Mouse (Mus musculus) liver, embryonic 15.5 days (tissue): Measurements from ENCODE around the gene Anapc2. TPM values are rescaled to one million over a fixed set of nuclear protein-coding genes. Genes with fewer than 3 reads are reported as not detected.

Source experiments
- ATAC-seq: fragments of 200-750 bp; cut with Nextera tagmentation; 2 replicates; pipeline ENCODE4 v1.8.0; 2017; ENCODE audit warnings: moderate number of reproducible peaks, mild to moderate bottlenecking, moderate library complexity; ENCODE audit not compliant: insufficient read depth
- H3K27ac ChIP-seq: fragments of 300-500 bp; sonication (generic); replicated peaks from 2 replicates; pipeline ENCODE4 v1.5.1; 2015; ENCODE audit warnings: mild to moderate bottlenecking, inconsistent platforms
- H3K27me3 ChIP-seq: fragments of 300-500 bp; sonication (generic); 2 replicates; pipeline ENCODE4 v1.6.1; 2015; ENCODE audit warnings: mild to moderate bottlenecking, inconsistent platforms
- H3K36me3 ChIP-seq: fragments of 300-500 bp; sonication (generic); replicated peaks from 2 replicates; pipeline ENCODE4 v1.6.1; 2015; ENCODE audit warnings: moderate library complexity, mild to moderate bottlenecking, inconsistent platforms
- H3K4me1 ChIP-seq: fragments of 300-500 bp; sonication (generic); replicated peaks from 2 replicates; pipeline ENCODE4 v1.6.1; 2015; ENCODE audit warnings: inconsistent platforms
- H3K4me2 ChIP-seq: fragments of 300-500 bp; sonication (generic); 2 replicates; pipeline ENCODE4 v1.6.1; 2015; ENCODE audit warnings: moderate library complexity, mild to moderate bottlenecking, inconsistent platforms
- H3K4me3 ChIP-seq: fragments of 300-500 bp; sonication (generic); replicated peaks from 2 replicates; pipeline ENCODE4 v1.5.1; 2015; ENCODE audit warnings: mild to moderate bottlenecking, inconsistent platforms
- H3K9ac ChIP-seq: fragments of 300-500 bp; sonication (generic); 2 replicates; pipeline ENCODE4 v1.6.1; 2015; ENCODE audit warnings: moderate library complexity, mild to moderate bottlenecking, inconsistent platforms
- H3K9me3 ChIP-seq: fragments of 300-500 bp; sonication (generic); replicated peaks from 2 replicates; pipeline ENCODE4 v1.6.1; 2016; ENCODE audit warnings: inconsistent platforms
- WGBS: fragments of 180-500 bp; shearing (Covaris S2); methylation state at CpG from one replicate; pipeline ENCODE4 v1.1.7; 2015; ENCODE audit warnings: mixed read lengths; ENCODE audit not compliant: insufficient replicate concordance; 5-methylcytosine and 5-hydroxymethylcytosine counted together
- polyA plus RNA-seq: library from polyadenylated mRNA; unstranded; fragments of >200 nt; fragmentation: Nextera tagmentation; extraction: Ambion mirVana; gene quantifications from 2 replicates; pipeline ENCODE4 v1.2.1, GENCODE M21; 2015

The Anapc2 gene
- polyA plus RNA-seq, 1 experiment from 2014 or later, result 41.7 TPM

GRCm38 (mm10) chr2:25262291-25262767 is 9.9 kb upstream of the Anapc2 start, which contains the start of gene Tprn:
TSS of gene Tprn (plus strand) at chr2:25262618.
- peak within 1 kb of the TSS; percentile 87 for H3K4me3 ChIP-seq
- peaks cover 58% of the 10 kb centered on the region for H3K4me1 ChIP-seq
- no peaks in the 10 kb centered on the region for H3K36me3 ChIP-seq
- H3K27me3 ChIP-seq, result 0 out of 2 replicates have a peak, but pooled peaks cover 3% of the 10 kb centered on the region
- ATAC-seq, result peak; percentile 98
- WGBS, result under 1% methylated on average over 39 of the region's 39 CpGs
- H3K27ac ChIP-seq, result peak within 1 kb of the TSS; percentile 78
- H3K4me2 ChIP-seq, result peak within 1 kb of the TSS; percentile 100
- peak within 1 kb of the TSS; percentile 70 for H3K9ac ChIP-seq
- no peaks in the 10 kb centered on the region for H3K9me3 ChIP-seq

DNA sequence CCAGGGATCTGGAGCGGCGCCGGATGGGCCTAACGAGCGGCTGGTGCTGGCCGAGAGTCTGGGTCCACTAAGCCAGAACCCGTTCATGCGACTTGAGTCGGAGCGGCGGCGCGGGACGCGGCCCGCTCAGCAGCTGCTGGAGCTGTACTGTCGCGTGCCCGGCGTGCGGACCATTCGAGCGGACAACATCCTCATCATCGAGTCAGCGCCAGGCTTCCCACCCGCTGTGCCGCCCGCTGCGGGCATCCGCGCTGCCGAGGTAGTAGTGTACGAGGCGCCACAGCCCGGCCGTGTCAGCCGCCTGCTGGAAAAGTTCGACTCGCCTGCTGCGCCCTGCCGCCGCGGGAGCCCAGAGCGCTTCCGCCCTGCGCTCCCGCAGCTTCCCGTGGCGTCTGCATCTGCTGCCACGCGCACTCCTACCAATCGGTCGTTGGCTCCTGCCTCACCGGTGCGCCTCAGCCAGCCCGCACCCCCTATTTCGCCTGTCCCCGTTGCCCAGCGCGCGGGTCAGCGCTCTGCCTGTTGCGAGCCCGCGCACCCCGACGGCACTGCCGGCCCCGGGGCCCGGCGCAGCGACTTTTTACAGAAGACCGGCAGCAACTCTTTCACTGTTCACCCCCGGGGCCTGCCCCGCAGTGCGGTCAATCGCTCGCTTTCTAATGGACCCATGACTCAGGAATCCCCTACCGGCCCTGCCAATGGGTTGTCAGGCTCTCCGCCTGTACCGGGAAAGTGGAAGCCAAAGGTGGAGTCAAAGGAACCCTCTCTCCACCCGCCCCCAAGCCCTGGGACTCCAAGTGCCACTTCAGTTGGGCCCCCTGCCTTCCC is 9.3 kb upstream of the Anapc2 start:
- H3K27me3 ChIP-seq, result 0 out of 2 replicates have a peak, but pooled peaks cover 3% of the 10 kb centered on the region
- H3K27ac ChIP-seq, result peak overlapping the region; percentile 78
- WGBS, result under 1% methylated on average over 82 of the region's 82 CpGs
- H3K4me3 ChIP-seq, result peak overlapping the region; percentile 87
- peak overlapping the region; percentile 70 for H3K9ac ChIP-seq
- H3K36me3 ChIP-seq, result 0 out of 2 replicates have a peak, but pooled peaks cover 5% of the 10 kb centered on the region
- no peaks in the 10 kb centered on the region for H3K9me3 ChIP-seq
- H3K4me2 ChIP-seq, result peak overlapping the region; percentile 100
- peak; percentile 29 for ATAC-seq
- H3K4me1 ChIP-seq, result peaks cover 65% of the 10 kb centered on the region

- Histone ChIP-seq H3K4me1 (peaks cover 70% of the 10 kb centered on the region), H3K27ac (no peak overlapping the region), H3K9ac (peak overlapping the region; percentile 70), H3K4me2 (peak overlapping the region; percentile 100), H3K27me3 (0 out of 2 replicates have a peak, but pooled peaks cover 3% of the 10 kb centered on the region), H3K9me3 (no peaks in the 10 kb centered on the region), H3K4me3 (peak overlapping the region; percentile 87), H3K36me3 (peaks cover 12% of the 10 kb centered on the region)
- ATAC-seq, result no peak
- WGBS, result 29% methylated on average over 12 of the region's 12 CpGs
Measured at GRCm38 (mm10) chr2:25263623-25264285, 8.5 kb upstream of the Anapc2 start.

GRCm38 (mm10) chr2:25264286-25264660 is 8.0 kb upstream of the Anapc2 start:
- 0 out of 2 replicates have a peak, but pooled peaks cover 3% of the 10 kb centered on the region for H3K27me3 ChIP-seq
- peak overlapping the region; percentile 100 for H3K4me2 ChIP-seq
- H3K9ac ChIP-seq, result no peak overlapping the region
- peak overlapping the region; percentile 87 for H3K4me3 ChIP-seq
- peaks cover 18% of the 10 kb centered on the region for H3K36me3 ChIP-seq
- no peaks in the 10 kb centered on the region for H3K9me3 ChIP-seq
- no peak for ATAC-seq
- H3K27ac ChIP-seq, result no peak overlapping the region
- H3K4me1 ChIP-seq, result peaks cover 70% of the 10 kb centered on the region
- 62% methylated on average over 5 of the region's 5 CpGs for WGBS

DNA sequence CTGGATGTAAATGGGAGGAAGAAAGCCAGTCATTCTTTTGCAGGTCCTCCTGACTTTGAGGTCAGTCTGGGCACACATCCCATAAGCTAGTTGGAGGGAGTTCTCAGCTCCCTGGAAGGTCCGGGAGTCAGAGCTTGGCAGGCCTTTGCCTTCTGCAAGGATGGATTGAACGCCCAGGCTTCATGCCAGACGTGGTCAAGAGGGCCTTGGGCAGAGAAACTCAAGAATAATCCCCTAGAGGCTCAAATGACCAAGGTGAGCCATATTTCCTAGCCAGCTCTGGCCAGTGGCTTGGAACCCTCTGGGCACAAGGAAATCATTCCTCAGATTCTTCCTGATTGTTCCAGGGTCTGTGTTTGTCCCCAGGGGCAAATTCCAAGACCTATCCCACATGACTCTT is 7.4 kb upstream of the Anapc2 start:
- peaks cover 71% of the 10 kb centered on the region for H3K4me1 ChIP-seq
- no peak for ATAC-seq
- H3K4me3 ChIP-seq, result no peak overlapping the region
- no peaks in the 10 kb centered on the region for H3K9me3 ChIP-seq
- peaks cover 23% of the 10 kb centered on the region for H3K36me3 ChIP-seq
- no peak overlapping the region for H3K9ac ChIP-seq
- H3K27me3 ChIP-seq, result 0 out of 2 replicates have a peak, but pooled peaks cover 3% of the 10 kb centered on the region
- 64% methylated on average over 3 of the region's 3 CpGs for WGBS
- H3K4me2 ChIP-seq, result peak overlapping the region; percentile 100
- H3K27ac ChIP-seq, result no peak overlapping the region

- Histone ChIP-seq H3K4me1 (peaks cover 84% of the 10 kb centered on the region), H3K4me3 (peak overlapping the region; percentile 9; the same call in 1 of the 2 replicates), H3K9ac (peak overlapping the region; percentile 41), H3K27ac (peak overlapping the region; percentile 66), H3K9me3 (no peaks in the 10 kb centered on the region), H3K4me2 (peak overlapping the region; percentile 100), H3K27me3 (0 out of 2 replicates have a peak, but pooled peaks cover 3% of the 10 kb centered on the region), H3K36me3 (peaks cover 36% of the 10 kb centered on the region)
- 46% methylated on average over 6 of the region's 6 CpGs for WGBS
- no peak for ATAC-seq
Measured at GRCm38 (mm10) chr2:25265897-25266656, 6.2 kb upstream of the Anapc2 start.

DNA sequence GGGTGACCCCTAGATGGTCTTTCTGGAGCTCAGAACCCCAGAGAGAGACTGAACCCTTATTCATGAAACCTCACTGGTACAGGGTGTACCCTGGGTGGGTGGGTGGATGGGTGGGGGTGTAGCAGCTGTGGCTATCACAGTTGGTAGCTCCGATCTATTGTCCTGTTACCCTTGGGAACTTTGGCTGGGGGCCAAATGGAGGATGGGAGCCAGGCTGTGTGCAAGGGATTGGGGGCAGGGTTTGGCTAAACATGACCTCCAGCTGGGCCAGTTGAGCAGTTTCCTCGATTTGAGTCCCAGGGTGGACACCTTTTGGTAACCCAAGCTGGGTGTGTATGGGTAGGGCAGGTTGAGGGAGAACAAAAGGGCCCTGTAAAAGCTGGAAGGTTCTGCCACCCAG is 5.6 kb upstream of the Anapc2 start:
- WGBS, result 36% methylated on average over 2 of the region's 2 CpGs
- H3K4me1 ChIP-seq, result peaks cover 85% of the 10 kb centered on the region
- no peak for ATAC-seq

GRCm38 (mm10) chr2:25267241-25267640 is 5.0 kb upstream of the Anapc2 start:
- H3K4me3 ChIP-seq, result no peak overlapping the region
- ATAC-seq, result no peak
- peaks cover 39% of the 10 kb centered on the region for H3K36me3 ChIP-seq
- no peak overlapping the region for H3K9ac ChIP-seq
- 0 out of 2 replicates have a peak overlapping the region, but pooled peaks have one; percentile 100 for H3K4me2 ChIP-seq
- H3K4me1 ChIP-seq, result peaks cover 81% of the 10 kb centered on the region
- peak overlapping the region; percentile 66 for H3K27ac ChIP-seq
- H3K9me3 ChIP-seq, result no peaks in the 10 kb centered on the region
- H3K27me3 ChIP-seq, result 0 out of 2 replicates have a peak, but pooled peaks cover 3% of the 10 kb centered on the region

More for the DNA sequence above, 5.6 kb upstream of the Anapc2 start:
- Histone ChIP-seq H3K4me2 (peak overlapping the region; percentile 100), H3K4me3 (no peak overlapping the region), H3K27me3 (0 out of 2 replicates have a peak, but pooled peaks cover 3% of the 10 kb centered on the region), H3K36me3 (peaks cover 39% of the 10 kb centered on the region), H3K9ac (no peak overlapping the region), H3K9me3 (no peaks in the 10 kb centered on the region), H3K27ac (peak overlapping the region; percentile 66)

DNA sequence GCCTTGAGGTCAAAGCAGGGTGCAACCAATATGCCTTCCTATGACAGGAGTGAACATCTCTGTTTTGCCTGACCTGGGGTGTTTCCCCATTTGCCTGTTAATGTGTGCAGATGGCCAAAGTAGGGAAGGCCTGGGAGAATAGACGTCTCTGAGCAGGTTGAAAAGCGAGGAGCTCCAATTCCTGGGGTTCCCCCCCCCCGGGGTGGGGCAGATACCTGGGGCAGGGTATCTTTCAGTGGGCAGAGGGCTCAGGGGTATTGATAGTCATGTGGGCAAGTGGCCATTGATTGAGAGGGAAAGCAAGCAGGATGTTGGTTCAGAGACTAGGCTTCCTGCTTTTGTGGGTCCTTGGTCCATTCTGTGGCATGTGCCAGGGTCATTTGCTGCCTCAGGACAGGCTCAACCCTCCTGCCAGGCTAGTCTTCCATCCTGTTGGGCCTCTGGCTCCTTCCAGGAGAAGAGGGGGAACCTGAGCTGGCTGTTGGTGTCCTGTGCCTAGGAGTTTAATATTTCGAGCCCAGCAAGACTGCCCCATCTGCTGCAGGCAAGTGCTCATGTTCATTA is 4.5 kb upstream of the Anapc2 start:
- ATAC-seq, result no peak
- H3K9ac ChIP-seq, result no peak overlapping the region
- WGBS, result 67% methylated on average over 4 of the region's 4 CpGs
- H3K36me3 ChIP-seq, result peaks cover 39% of the 10 kb centered on the region
- no peak overlapping the region for H3K4me2 ChIP-seq
- H3K4me1 ChIP-seq, result peaks cover 79% of the 10 kb centered on the region
- H3K27ac ChIP-seq, result peak overlapping the region; percentile 66
- no peaks in the 10 kb centered on the region for H3K9me3 ChIP-seq
- 0 out of 2 replicates have a peak, but pooled peaks cover 3% of the 10 kb centered on the region for H3K27me3 ChIP-seq
- H3K4me3 ChIP-seq, result no peak overlapping the region

DNA sequence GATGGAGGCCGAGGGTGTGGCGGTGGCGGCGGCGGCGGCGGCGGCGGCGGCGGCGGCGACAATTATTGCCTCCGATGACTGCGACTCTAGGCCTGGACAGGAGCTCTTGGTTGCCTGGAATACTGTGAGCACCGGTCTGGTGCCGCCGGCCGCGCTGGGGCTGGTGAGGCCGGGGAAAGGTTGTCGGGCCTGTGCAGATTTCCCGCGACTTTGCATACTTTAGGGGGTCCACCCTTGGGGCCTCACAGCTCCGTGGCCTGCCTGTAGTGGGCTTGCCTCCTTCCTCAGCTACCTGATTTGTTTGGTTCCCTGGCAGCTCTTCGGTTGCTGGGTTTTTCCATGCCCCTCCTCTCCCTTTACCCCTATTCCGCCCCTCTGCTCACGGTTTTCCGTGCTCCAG is 237 bp downstream of the Anapc2 start:
- Histone ChIP-seq H3K4me3 (peak overlapping the region; percentile 97), H3K27me3 (no peaks in the 10 kb centered on the region), H3K27ac (peak overlapping the region; percentile 78), H3K9me3 (no peaks in the 10 kb centered on the region), H3K4me1 (peaks cover 48% of the 10 kb centered on the region), H3K4me2 (peak overlapping the region; percentile 90), H3K36me3 (peaks cover 82% of the 10 kb centered on the region), H3K9ac (peak overlapping the region; percentile 92)
- WGBS, result under 1% methylated on average over 29 of the region's 29 CpGs
- peak; percentile 43 for ATAC-seq
